Comparison of ENCODE assay signal across 18 mouse cellular contexts in genomic region chr12:103213591-103213990, GRCm38 (mm10). TPM values are rescaled to one million over a fixed set of nuclear protein-coding genes. Genes with fewer than 3 reads are reported as not detected.
DNase-seq lines count a peak whose midpoint lies in the region; ATAC-seq and TF ChIP-seq lines count a peak whose summit lies in the region.
"Had no signal": no experiment of that assay in that cellular context is flagged by ENCODE, and none has a peak within 500 bp of the region (broad histone marks: within the 10 kb centered on the region; RNA-seq: fewer than 3 reads in every experiment).

No protein-coding gene starts in this region.

- no peaks in the 10 kb centered on the region for H3K9me3 ChIP-seq in hindbrain, embryonic 14.5 days (ENCODE audit: control insufficient read depth, low read length)
- H3K9me3 ChIP-seq in hindbrain, embryonic 11.5 days (ENCODE audit: control insufficient read depth, low read length), result no peaks in the 10 kb centered on the region
- H3K9me3 ChIP-seq in midbrain, embryonic 14.5 days (ENCODE audit: control insufficient read depth, low read length), result no peaks in the 10 kb centered on the region
- no peaks in the 10 kb centered on the region for H3K9me3 ChIP-seq in midbrain, embryonic 11.5 days (ENCODE audit: control insufficient read depth, low read length)
- no peaks in the 10 kb centered on the region for H3K9me3 ChIP-seq in stomach, postnatal 0 days (ENCODE audit: control insufficient read depth, low read length)
- H3K9me3 ChIP-seq: embryonic facial prominence, embryonic 12.5 days; limb, embryonic 13.5 days; liver, embryonic 13.5 days; neural tube, embryonic 12.5 days had no signal

- H3K4me3 ChIP-seq in hindbrain, embryonic 14.5 days (replicated peaks; ENCODE audit: low read length), result no peak overlapping the region
- no peak overlapping the region for H3K4me3 ChIP-seq in hindbrain, embryonic 11.5 days (ENCODE audit: low read depth, low read length)
- H3K4me3 ChIP-seq in midbrain, embryonic 14.5 days (replicated peaks; ENCODE audit: low read depth, low read length), result no peak overlapping the region
- H3K4me3 ChIP-seq in midbrain, embryonic 11.5 days (ENCODE audit: low read depth, low read length), result no peak overlapping the region
- no peak overlapping the region for H3K4me3 ChIP-seq in stomach, postnatal 0 days (ENCODE audit: low read depth, low read length)
- H3K4me3 ChIP-seq: embryonic facial prominence, embryonic 12.5 days; limb, embryonic 13.5 days; liver, embryonic 13.5 days; neural tube, embryonic 12.5 days had no signal

- no peaks in the 10 kb centered on the region for H3K27me3 ChIP-seq in hindbrain, embryonic 14.5 days (ENCODE audit: control insufficient read depth, insufficient read depth, low read length)
- H3K27me3 ChIP-seq in hindbrain, embryonic 11.5 days (ENCODE audit: control insufficient read depth, insufficient read depth, low read length), result no peaks in the 10 kb centered on the region
- no peaks in the 10 kb centered on the region for H3K27me3 ChIP-seq in midbrain, embryonic 14.5 days (ENCODE audit: control insufficient read depth, insufficient read depth, low read length)
- H3K27me3 ChIP-seq in midbrain, embryonic 11.5 days (ENCODE audit: control insufficient read depth, insufficient read depth, low read length), result no peaks in the 10 kb centered on the region
- H3K27me3 ChIP-seq in stomach, postnatal 0 days (ENCODE audit: control insufficient read depth, insufficient read depth, low read length), result no peaks in the 10 kb centered on the region
- H3K27me3 ChIP-seq: limb, embryonic 13.5 days; liver, embryonic 13.5 days; megakaryocyte, embryonic 14.5 days; neural tube, embryonic 12.5 days had no signal

- DNase-seq in gastrocnemius, adult 18-20 months (ENCODE audit: low spot score), result peak; percentile 52
- DNase-seq in gastrocnemius, postnatal 36 days, result no peak
- no peak for DNase-seq in hindbrain, embryonic 14.5 days (ENCODE audit: low spot score)
- DNase-seq in hindbrain, embryonic 11.5 days (ENCODE audit: low spot score), result no peak
- DNase-seq in midbrain, embryonic 14.5 days, result no peak
- DNase-seq in midbrain, embryonic 11.5 days (ENCODE audit: low spot score, missing footprints), result no peak
- no peak for DNase-seq in stomach, postnatal 0 days (ENCODE audit: low spot score)
- DNase-seq: cerebellum, adult 2 months; liver, embryonic 13.5 days; lung, adult 2 months; thymus, adult 2 months; thymus, postnatal 4 days had no signal

- no peak overlapping the region for H3K9ac ChIP-seq in hindbrain, embryonic 14.5 days
- H3K9ac ChIP-seq in hindbrain, embryonic 11.5 days (ENCODE audit: low read depth, low read length), result no peak overlapping the region
- H3K9ac ChIP-seq in midbrain, embryonic 14.5 days (replicated peaks; ENCODE audit: low read length), result no peak overlapping the region
- no peak overlapping the region for H3K9ac ChIP-seq in midbrain, embryonic 11.5 days (ENCODE audit: low read length)
- no peak overlapping the region for H3K9ac ChIP-seq in stomach, postnatal 0 days (ENCODE audit: low read length)
- H3K9ac ChIP-seq: embryonic facial prominence, embryonic 12.5 days; limb, embryonic 13.5 days; liver, embryonic 13.5 days; neural tube, embryonic 12.5 days had no signal

- TF ChIP-seq EP300 in stomach, postnatal 0 days (optimal IDR thresholded peaks at IDR 0.05), result no peak

- H3K4me1 ChIP-seq in hindbrain, embryonic 14.5 days (replicated peaks; ENCODE audit: control insufficient read depth, insufficient read depth, low read length), result peaks cover 16% of the 10 kb centered on the region
- 0 out of 2 replicates have a peak, but pooled peaks cover 2% of the 10 kb centered on the region for H3K4me1 ChIP-seq in hindbrain, embryonic 11.5 days (replicated peaks; ENCODE audit: control insufficient read depth, insufficient read depth, low read length)
- H3K4me1 ChIP-seq in midbrain, embryonic 14.5 days (ENCODE audit: control insufficient read depth, insufficient read depth, low read length), result peaks cover 16% of the 10 kb centered on the region; the same call in 1 of the 2 replicates
- no peaks in the 10 kb centered on the region for H3K4me1 ChIP-seq in midbrain, embryonic 11.5 days (ENCODE audit: control insufficient read depth, insufficient read depth, low read length)
- H3K4me1 ChIP-seq in stomach, postnatal 0 days (replicated peaks; ENCODE audit: control insufficient read depth, insufficient read depth), result no peaks in the 10 kb centered on the region
- H3K4me1 ChIP-seq: liver, embryonic 13.5 days had no signal

- no peaks in the 10 kb centered on the region for H3K36me3 ChIP-seq in hindbrain, embryonic 14.5 days (replicated peaks; ENCODE audit: control insufficient read depth, insufficient read depth)
- no peaks in the 10 kb centered on the region for H3K36me3 ChIP-seq in hindbrain, embryonic 11.5 days (ENCODE audit: control insufficient read depth, insufficient read depth, low read length)
- no peaks in the 10 kb centered on the region for H3K36me3 ChIP-seq in midbrain, embryonic 14.5 days (ENCODE audit: control insufficient read depth, insufficient read depth, low read length)
- H3K36me3 ChIP-seq in midbrain, embryonic 11.5 days (ENCODE audit: control insufficient read depth, insufficient read depth, low read length), result no peaks in the 10 kb centered on the region; the same call in 1 of the 2 replicates
- no peaks in the 10 kb centered on the region for H3K36me3 ChIP-seq in stomach, postnatal 0 days (ENCODE audit: control insufficient read depth, insufficient read depth, low read length)
- H3K36me3 ChIP-seq: embryonic facial prominence, embryonic 12.5 days; limb, embryonic 13.5 days; liver, embryonic 13.5 days; neural tube, embryonic 12.5 days had no signal

- TF ChIP-seq CTCF in stomach, postnatal 0 days (IDR thresholded peaks at IDR 0.05; ENCODE audit: low read depth), result no peak

- H3K27ac ChIP-seq in hindbrain, embryonic 14.5 days, result no peak overlapping the region
- H3K27ac ChIP-seq in hindbrain, embryonic 11.5 days (ENCODE audit: low read depth, low read length), result no peak overlapping the region
- H3K27ac ChIP-seq in midbrain, embryonic 14.5 days (replicated peaks; ENCODE audit: low read depth, low read length), result peak overlapping the region; percentile 39; the same call in 1 of the 2 replicates
- no peak overlapping the region for H3K27ac ChIP-seq in midbrain, embryonic 11.5 days (ENCODE audit: low read depth, low read length)
- no peak overlapping the region for H3K27ac ChIP-seq in stomach, postnatal 0 days (replicated peaks)
- H3K27ac ChIP-seq: embryonic facial prominence, embryonic 12.5 days; kidney, postnatal 0 days; limb, embryonic 13.5 days; liver, embryonic 13.5 days; neural tube, embryonic 12.5 days had no signal

- ATAC-seq in hindbrain, embryonic 14.5 days (ENCODE audit: low FRiP score), result 0 out of 2 replicates have a peak, but pooled peaks have one; percentile 2
- ATAC-seq in hindbrain, embryonic 11.5 days (ENCODE audit: low FRiP score), result no peak
- no peak for ATAC-seq in midbrain, embryonic 14.5 days (ENCODE audit: low FRiP score, low TSS enrichment)
- no peak for ATAC-seq in midbrain, embryonic 11.5 days (ENCODE audit: low FRiP score)
- 0 out of 2 replicates have a peak, but pooled peaks have one; percentile 25 for ATAC-seq in stomach, postnatal 0 days (ENCODE audit: low FRiP score, low TSS enrichment)

- intact Hi-C loops in gastrocnemius, postnatal 36 days (cut with DNase I), result no loop called here

- WGBS in hindbrain, embryonic 14.5 days, result 89% methylated on average over 2 of the region's 2 CpGs
- 89% methylated on average over 2 of the region's 2 CpGs for WGBS in hindbrain, embryonic 11.5 days
- 93% methylated on average over 2 of the region's 2 CpGs for WGBS in midbrain, embryonic 14.5 days
- WGBS in midbrain, embryonic 11.5 days, result 95% methylated on average over 2 of the region's 2 CpGs
- 78% methylated on average over 2 of the region's 2 CpGs for WGBS in stomach, postnatal 0 days

- H3K4me2 ChIP-seq in hindbrain, embryonic 14.5 days (replicated peaks), result no peak overlapping the region
- H3K4me2 ChIP-seq in hindbrain, embryonic 11.5 days (replicated peaks; ENCODE audit: low read depth, low read length), result no peak overlapping the region
- no peak overlapping the region for H3K4me2 ChIP-seq in midbrain, embryonic 14.5 days (ENCODE audit: low read length)
- no peak overlapping the region for H3K4me2 ChIP-seq in midbrain, embryonic 11.5 days
- no peak overlapping the region for H3K4me2 ChIP-seq in stomach, postnatal 0 days (replicated peaks; ENCODE audit: low read depth)
- H3K4me2 ChIP-seq: embryonic facial prominence, embryonic 12.5 days; limb, embryonic 13.5 days; liver, embryonic 13.5 days; neural tube, embryonic 12.5 days had no signal

RNA-seq across cellular contexts. Expression of gene Prima1, which starts 28.4 kb away (rescaled TPM):
- total RNA-seq in gastrocnemius, adult 18-20 months (2021), result 10 to 100 TPM in 1 of 2 experiments, 1 to 10 TPM in 1; 9.9 to 29.8 TPM
- total RNA-seq in gastrocnemius, postnatal 36 days (2021), result 10 to 100 TPM; 19.0 to 37.2 TPM
- 1.5 and 1.9 TPM in 2 replicates for polyA plus RNA-seq in hindbrain, embryonic 14.5 days (2014; fragmentation: Nextera tagmentation; extraction: Ambion mirVana)
- polyA plus RNA-seq in hindbrain, embryonic 11.5 days (2014; fragmentation: Nextera tagmentation; extraction: Ambion mirVana), result 1.5 and 1.6 TPM in 2 replicates
- 1.1 and 1.2 TPM in 2 replicates for polyA plus RNA-seq in midbrain, embryonic 14.5 days (2014; fragmentation: Nextera tagmentation; extraction: Ambion mirVana)
- 2.0 and 2.3 TPM in 2 replicates for polyA plus RNA-seq in midbrain, embryonic 11.5 days (2014; fragmentation: Nextera tagmentation; extraction: Ambion mirVana)
- 1.5 and 2.0 TPM in 2 replicates for polyA plus RNA-seq in stomach, postnatal 0 days (2015; fragmentation: Nextera tagmentation; extraction: Ambion mirVana)
- total RNA-seq: hematopoietic stem cell, adult 5-6 weeks had no signal
- polyA plus RNA-seq: liver, embryonic 13.5 days; thymus, adult 2 months had no signal

Comparison
In these comparisons a context has a peak if more than half of its experiments do, and no peak if none do; other contexts are left out.
1. ATAC-seq: peak in hindbrain, embryonic 14.5 days (single experiment) and stomach, postnatal 0 days (single experiment); none in hindbrain, embryonic 11.5 days (single experiment), midbrain, embryonic 14.5 days (single experiment) and midbrain, embryonic 11.5 days (single experiment).